Mouse (Mus musculus): Measurements from ENCODE around the gene Tnfrsf21. TPM values are rescaled to one million over a fixed set of nuclear protein-coding genes. Genes with fewer than 3 reads are reported as not detected.

Tnfrsf21 gene
- polyA plus RNA-seq, 1 experiment = 178 TPM

DNA sequence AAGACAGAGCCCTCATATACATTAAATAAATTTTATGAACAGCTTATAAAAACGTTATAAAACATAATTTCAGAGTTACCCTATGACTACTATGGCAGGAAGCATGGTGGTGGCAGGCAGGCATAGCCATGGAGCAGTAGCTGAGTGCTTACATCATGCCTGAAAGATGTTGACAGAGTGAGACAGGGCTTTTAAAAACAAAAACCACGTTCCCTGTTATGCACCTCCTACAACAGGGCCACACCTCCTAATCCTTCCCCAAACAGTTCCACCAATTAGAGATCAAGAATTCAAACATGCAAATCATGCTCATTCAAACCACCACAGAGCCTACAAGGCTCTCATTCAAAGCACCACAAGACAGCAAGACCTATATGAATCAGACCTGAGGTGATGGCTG lies 77.9 kb downstream of the Tnfrsf21 start:
- no peak for TF ChIP-seq POLR2A (IDR thresholded peaks at IDR 0.05; ENCODE audit: low read depth, low read length)
- TF ChIP-seq CTCF (conservative IDR thresholded peaks at IDR 0.05; ENCODE audit: insufficient read depth, insufficient read length, low read depth, low read length) = no peak
- H3K27me3 ChIP-seq (replicated peaks; ENCODE audit: control insufficient read depth, insufficient read depth, low read length) = no peaks in the 10 kb centered on the region
- no peak overlapping the region for H3K27ac ChIP-seq (ENCODE audit: insufficient read depth, low read depth, low read length)
- 45% methylated on average over 2 of the region's 2 CpGs for WGBS
- no peak overlapping the region for H3K4me3 ChIP-seq (ENCODE audit: insufficient read depth, low read depth, low read length)
- H3K4me1 ChIP-seq (ENCODE audit: control insufficient read depth, insufficient read depth, low read length) = peaks cover 15% of the 10 kb centered on the region; the same call in 1 of the 2 replicates
- no peak for DNase-seq
- no peaks in the 10 kb centered on the region; the same call in 1 of the 2 replicates for H3K36me3 ChIP-seq (ENCODE audit: control insufficient read depth, insufficient read depth, low read length)

DNA sequence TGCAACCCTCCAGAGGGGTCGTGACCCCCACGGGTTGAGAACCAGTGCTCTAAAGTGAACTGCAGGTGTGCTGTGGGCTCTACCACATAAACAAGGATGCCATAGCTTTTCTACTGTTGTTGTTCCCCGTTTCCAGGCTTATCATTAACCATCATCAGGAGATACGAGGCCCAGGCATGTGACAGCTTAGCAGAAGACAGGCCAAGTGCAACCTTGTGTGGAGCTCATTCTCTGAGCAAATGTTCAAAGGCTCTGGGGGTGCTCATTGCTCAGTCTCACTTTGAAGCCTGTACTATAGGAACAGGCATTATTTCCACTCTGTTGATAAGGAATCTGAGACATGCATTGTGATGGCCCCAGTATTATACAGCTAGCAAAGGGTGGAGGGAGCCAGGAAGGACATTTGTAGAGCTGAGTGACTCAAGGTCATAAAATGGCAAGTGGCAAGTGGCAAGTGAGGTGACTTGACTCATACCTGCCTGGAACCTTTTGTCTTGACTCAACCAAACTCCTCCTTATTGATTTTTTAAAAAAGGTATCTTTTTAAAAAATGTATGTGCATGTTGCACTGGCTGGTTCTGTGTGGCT lies 80.8 kb downstream of the Tnfrsf21 start:
- Histone ChIP-seq H3K4me3 (ENCODE audit: insufficient read depth, low read depth, low read length) (no peak overlapping the region), H3K36me3 (ENCODE audit: control insufficient read depth, insufficient read depth, low read length) (no peaks in the 10 kb centered on the region), H3K4me1 (ENCODE audit: control insufficient read depth, insufficient read depth, low read length) (peaks cover 15% of the 10 kb centered on the region; the same call in 1 of the 2 replicates), H3K27ac (ENCODE audit: insufficient read depth, low read depth, low read length) (peak overlapping the region; percentile 77), H3K27me3 (replicated peaks; ENCODE audit: control insufficient read depth, insufficient read depth, low read length) (no peaks in the 10 kb centered on the region)
- DNase-seq = peak; percentile 75
- WGBS = 37% methylated on average over 4 of the region's 4 CpGs
- TF ChIP-seq POLR2A (IDR thresholded peaks at IDR 0.05; ENCODE audit: low read depth, low read length) = no peak

DNA sequence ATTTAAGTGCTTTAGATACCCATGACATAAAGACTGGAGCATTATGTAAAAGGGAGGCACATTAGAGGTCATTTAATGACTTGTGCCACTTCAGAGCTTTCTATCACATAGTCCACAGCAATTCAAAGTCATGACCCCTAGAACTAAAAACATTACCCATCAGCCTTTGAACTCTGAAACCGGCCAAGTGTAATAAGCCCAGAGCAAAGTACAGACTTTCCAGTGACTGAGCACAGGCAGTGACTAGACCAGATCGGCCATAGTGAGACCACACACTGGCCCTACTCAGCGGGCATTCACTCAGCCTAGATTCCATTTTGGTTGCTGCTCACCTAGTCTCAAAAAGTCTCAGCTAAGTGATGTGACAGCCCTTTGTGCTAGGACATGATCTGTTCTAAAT lies 89.8 kb downstream of the Tnfrsf21 start:
- no peak for TF ChIP-seq POLR2A (IDR thresholded peaks at IDR 0.05; ENCODE audit: low read depth, low read length)
- TF ChIP-seq CTCF (conservative IDR thresholded peaks at IDR 0.05; ENCODE audit: insufficient read depth, insufficient read length, low read depth, low read length) = no peak
- Histone ChIP-seq H3K36me3 (ENCODE audit: control insufficient read depth, insufficient read depth, low read length) (no peaks in the 10 kb centered on the region), H3K27me3 (replicated peaks; ENCODE audit: control insufficient read depth, insufficient read depth, low read length) (no peaks in the 10 kb centered on the region), H3K27ac (ENCODE audit: insufficient read depth, low read depth, low read length) (peak overlapping the region; percentile 96), H3K4me3 (ENCODE audit: insufficient read depth, low read depth, low read length) (no peak overlapping the region), H3K4me1 (ENCODE audit: control insufficient read depth, insufficient read depth, low read length) (peaks cover 36% of the 10 kb centered on the region)
- DNase-seq = peak; percentile 95
- 31% methylated on average over 3 of the region's 3 CpGs for WGBS

GRCm38 (mm10) chr17:43107338-43107737 lies 91.0 kb downstream of the Tnfrsf21 start:
- peak overlapping the region; percentile 89 for H3K27ac ChIP-seq (ENCODE audit: insufficient read depth, low read depth, low read length)
- H3K36me3 ChIP-seq (ENCODE audit: control insufficient read depth, insufficient read depth, low read length) = no peaks in the 10 kb centered on the region
- H3K27me3 ChIP-seq (replicated peaks; ENCODE audit: control insufficient read depth, insufficient read depth, low read length) = no peaks in the 10 kb centered on the region
- H3K4me1 ChIP-seq (ENCODE audit: control insufficient read depth, insufficient read depth, low read length) = peaks cover 38% of the 10 kb centered on the region
- no peak overlapping the region for H3K4me3 ChIP-seq (ENCODE audit: insufficient read depth, low read depth, low read length)
- no peak for TF ChIP-seq CTCF (conservative IDR thresholded peaks at IDR 0.05; ENCODE audit: insufficient read depth, insufficient read length, low read depth, low read length)
- TF ChIP-seq POLR2A (IDR thresholded peaks at IDR 0.05; ENCODE audit: low read depth, low read length) = no peak
- no peak for DNase-seq
- WGBS = 68% methylated on average over 5 of the region's 5 CpGs

GRCm38 (mm10) chr17:43109501-43109900 lies 93.1 kb downstream of the Tnfrsf21 start:
- 33% methylated on average over 4 of the region's 4 CpGs for WGBS
- H3K27ac ChIP-seq (ENCODE audit: insufficient read depth, low read depth, low read length) = peak overlapping the region; percentile 100

DNA sequence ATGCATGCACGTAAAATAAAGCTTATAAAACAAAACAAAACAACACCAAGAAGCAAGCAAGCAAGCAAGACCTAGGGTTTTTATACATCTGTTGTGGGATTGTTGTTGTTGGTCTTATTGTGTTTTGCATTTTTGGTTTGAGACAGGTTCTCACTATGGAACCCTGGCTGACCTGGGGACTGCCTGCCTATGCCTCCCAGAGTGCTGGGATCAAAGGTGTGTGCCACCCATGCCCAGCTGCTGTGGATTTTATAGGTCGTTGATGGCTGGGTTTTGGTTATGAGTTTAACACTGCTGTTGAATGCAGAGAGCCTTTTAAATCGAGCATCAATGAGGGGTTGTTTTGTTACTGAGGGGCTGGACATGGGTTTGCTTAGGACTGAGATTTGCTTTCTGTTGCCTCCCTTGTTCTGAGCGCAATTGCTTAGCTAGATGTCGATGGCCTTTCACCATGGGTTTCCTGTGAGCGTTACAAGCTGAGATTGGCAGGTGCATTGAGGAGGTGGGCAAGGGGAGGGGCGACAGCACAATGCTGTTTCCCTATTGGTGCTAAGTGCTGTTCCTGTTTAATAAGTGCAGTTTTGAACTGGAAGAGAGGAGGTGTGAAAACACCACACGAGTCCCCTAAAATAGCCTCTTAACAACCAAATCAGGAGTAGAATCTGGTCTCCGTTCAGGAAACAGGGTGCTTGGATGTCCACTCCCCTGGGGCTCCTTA lies 94.0 kb downstream of the Tnfrsf21 start:
- Histone ChIP-seq H3K27me3 (replicated peaks; ENCODE audit: control insufficient read depth, insufficient read depth, low read length) (no peaks in the 10 kb centered on the region), H3K27ac (ENCODE audit: insufficient read depth, low read depth, low read length) (peak overlapping the region; percentile 100), H3K4me1 (ENCODE audit: control insufficient read depth, insufficient read depth, low read length) (peaks cover 52% of the 10 kb centered on the region), H3K36me3 (ENCODE audit: control insufficient read depth, insufficient read depth, low read length) (no peaks in the 10 kb centered on the region), H3K4me3 (ENCODE audit: insufficient read depth, low read depth, low read length) (no peak overlapping the region)
- no peak for TF ChIP-seq CTCF (conservative IDR thresholded peaks at IDR 0.05; ENCODE audit: insufficient read depth, insufficient read length, low read depth, low read length)
- no peak for TF ChIP-seq POLR2A (IDR thresholded peaks at IDR 0.05; ENCODE audit: low read depth, low read length)
- 48% methylated on average over 9 of the region's 9 CpGs for WGBS
- peak; percentile 56 for DNase-seq

More at GRCm38 (mm10) chr17:43109501-43109900, 93.1 kb downstream of the Tnfrsf21 start:
- TF ChIP-seq POLR2A (IDR thresholded peaks at IDR 0.05; ENCODE audit: low read depth, low read length) (peak; percentile 26), CTCF (conservative IDR thresholded peaks at IDR 0.05; ENCODE audit: insufficient read depth, insufficient read length, low read depth, low read length) (no peak)
- DNase-seq = peak; percentile 93
- Histone ChIP-seq H3K27me3 (replicated peaks; ENCODE audit: control insufficient read depth, insufficient read depth, low read length) (no peaks in the 10 kb centered on the region), H3K4me3 (ENCODE audit: insufficient read depth, low read depth, low read length) (no peak overlapping the region), H3K4me1 (ENCODE audit: control insufficient read depth, insufficient read depth, low read length) (peaks cover 50% of the 10 kb centered on the region), H3K36me3 (ENCODE audit: control insufficient read depth, insufficient read depth, low read length) (no peaks in the 10 kb centered on the region)

DNA sequence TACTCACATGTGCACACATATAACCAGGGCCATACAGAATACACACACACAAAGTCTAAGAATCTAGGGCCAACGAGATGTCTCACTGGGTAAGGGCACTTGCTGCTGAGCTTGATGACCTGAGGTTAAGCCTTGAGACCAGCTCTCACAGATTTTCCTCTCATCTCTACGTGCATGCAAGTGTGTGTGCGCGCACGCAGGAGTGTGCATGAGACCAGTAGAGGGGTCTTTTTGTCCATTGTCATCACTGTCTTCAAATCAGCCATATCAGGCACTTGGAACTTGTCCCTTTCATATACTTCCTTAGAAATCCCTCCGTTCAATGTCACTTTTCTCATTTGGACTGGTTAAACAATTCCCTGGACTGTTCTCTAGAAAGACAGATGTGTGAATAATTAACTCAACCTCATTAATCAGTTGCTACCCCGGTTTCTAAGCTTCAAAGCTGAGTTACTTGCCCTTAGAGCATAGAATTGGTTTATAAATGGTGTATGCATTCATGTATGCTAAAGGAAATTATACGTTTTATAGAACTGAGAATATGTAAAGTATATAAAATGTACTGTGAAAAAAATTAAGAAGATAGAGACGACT lies 97.1 kb downstream of the Tnfrsf21 start:
- H3K4me3 ChIP-seq (ENCODE audit: insufficient read depth, low read depth, low read length) = no peak overlapping the region
- H3K4me1 ChIP-seq (ENCODE audit: control insufficient read depth, insufficient read depth, low read length) = peaks cover 39% of the 10 kb centered on the region
- DNase-seq = peak; percentile 90
- peak overlapping the region; percentile 72 for H3K27ac ChIP-seq (ENCODE audit: insufficient read depth, low read depth, low read length)
- no peaks in the 10 kb centered on the region for H3K36me3 ChIP-seq (ENCODE audit: control insufficient read depth, insufficient read depth, low read length)
- 35% methylated on average over 9 of the region's 9 CpGs for whole genome bisulfite sequencing
- no peak for TF ChIP-seq CTCF (conservative IDR thresholded peaks at IDR 0.05; ENCODE audit: insufficient read depth, insufficient read length, low read depth, low read length)
- TF ChIP-seq POLR2A (IDR thresholded peaks at IDR 0.05; ENCODE audit: low read depth, low read length) = no peak
- no peaks in the 10 kb centered on the region for H3K27me3 ChIP-seq (replicated peaks; ENCODE audit: control insufficient read depth, insufficient read depth, low read length)
